ENCODE assay signal across 14 mouse cellular contexts in the genomic region with DNA sequence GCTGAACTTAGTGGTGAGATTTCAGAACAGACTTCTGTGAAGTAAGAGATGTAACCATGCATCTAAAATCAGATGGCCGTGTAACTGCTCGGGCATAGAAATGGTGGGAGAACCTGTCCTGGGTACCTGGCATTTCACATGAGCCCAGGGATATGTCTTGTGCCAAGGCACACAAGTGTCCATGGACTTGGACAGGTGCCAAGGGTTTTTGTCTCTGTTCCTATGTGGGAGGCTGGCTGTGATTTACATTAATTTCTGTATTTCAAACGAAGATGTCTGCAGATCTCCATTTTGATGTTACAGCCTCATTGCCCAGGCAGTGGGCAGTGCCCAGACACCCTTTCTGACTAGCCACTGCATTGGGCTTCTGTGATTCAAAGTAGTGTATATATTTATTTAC.
"Had no signal": no experiment of that assay in that cellular context is flagged by ENCODE, and none has a peak within 500 bp of the region (broad histone marks: within the 10 kb centered on the region; RNA-seq: fewer than 3 reads in every experiment).

No protein-coding gene starts in this region.

- ATAC-seq: liver, embryonic 12.5 days; midbrain, embryonic 13.5 days had no signal

- DNase-seq: kidney, adult 11 months; kidney, adult 8-10 months; kidney, postnatal 10 days; kidney, postnatal 36 days; layer of hippocampus, postnatal 36 days; liver; lung, adult 18-20 months; right cerebral cortex, adult 18-20 months; right cerebral cortex, postnatal 25 days; spleen, adult 18-20 months; thymus, adult 18-20 months; thymus, postnatal 36 days had no signal
